Mouse (Mus musculus): ENCODE data around the gene Cspg5. TPM values are rescaled to one million over a fixed set of nuclear protein-coding genes. Genes with fewer than 3 reads are reported as not detected.

Cspg5 gene
- total RNA-seq, 1 experiment from 2014 or later = 26.6 TPM

Small RNA genes within 50 kb of the gene (microRNA-seq; reads per million reads assigned to microRNA genes)
- gene Mir6236 = 52.1 to 73.3 reads per million in 2 experiments

Other genes starting within 250 kb of the Cspg5 start
- 62.0 and 67.1 TPM in 2 replicates for gene Smarcc1, start 126.1 kb upstream of the Cspg5 start, total RNA-seq (2021)
- 96.3 and 116 TPM in 2 replicates for gene Dhx30, start 126.0 kb upstream of the Cspg5 start, total RNA-seq (2021)
- gene Elp6, start 61.4 kb downstream of the Cspg5 start, total RNA-seq (2021) = 8.1 and 10.1 TPM in 2 replicates
- gene Scap, start 89.5 kb downstream of the Cspg5 start, total RNA-seq (2021) = 92.5 and 151 TPM in 2 replicates
- gene Ptpn23, start 164.4 kb downstream of the Cspg5 start, total RNA-seq (2021) = 72.2 and 89.7 TPM in 2 replicates
- not detected in 2 replicates for gene Ngp, start 176.0 kb downstream of the Cspg5 start, total RNA-seq (2021)
- 11.9 and 12.1 TPM in 2 replicates for gene Klhl18, start 232.9 kb downstream of the Cspg5 start, total RNA-seq (2021)
- 0.71 and 1.2 TPM in 2 replicates for gene Kif9, start 233.2 kb downstream of the Cspg5 start, total RNA-seq (2021)